Mouse (Mus musculus) left cerebral cortex, postnatal 10 days (tissue): ENCODE measurements around the gene Lime1. TPM values are rescaled to one million over a fixed set of nuclear protein-coding genes. Genes with fewer than 3 reads are reported as not detected.

Source experiments
- total RNA-seq, 2 experiments: library from RNA; stranded (reverse); gene quantifications; 2 replicates each; pipeline ENCODE4 v1.2.3; 2021

The Lime1 gene
- total RNA-seq, 2 experiments from 2014 or later = 30.1 to 32.9 TPM

Other genes with a start within 250 kb of the Lime1 start
- 100 to 1,000 TPM; 178 to 181 TPM for gene Kcnq2, start 244.8 kb upstream of the Lime1 start, total RNA-seq
- 100 to 1,000 TPM; 898 to 906 TPM for gene Eef1a2, start 223.1 kb upstream of the Lime1 start, total RNA-seq
- 100 to 1,000 TPM; 111 to 117 TPM for gene Ppdpf, start 192.8 kb upstream of the Lime1 start, total RNA-seq
- not detected for gene Ptk6, start 177.3 kb upstream of the Lime1 start, total RNA-seq
- under 1 TPM; 0.21 to 0.22 TPM for gene Srms, start 166.9 kb upstream of the Lime1 start, total RNA-seq
- not detected for gene Fndc11, start 160.1 kb upstream of the Lime1 start, total RNA-seq
- gene Helz2, start 138.1 kb upstream of the Lime1 start, total RNA-seq = 1 to 10 TPM; 1.4 to 1.7 TPM
- gene Gmeb2, start 92.0 kb upstream of the Lime1 start, total RNA-seq = 10 to 100 TPM; 15.5 to 17.6 TPM
- gene Stmn3, start 65.6 kb upstream of the Lime1 start, total RNA-seq = 1,000 to 10,000 TPM; 1,052 to 1,067 TPM
- 10 to 100 TPM; 41.1 to 46.6 TPM for gene Rtel1, start 60.3 kb upstream of the Lime1 start, total RNA-seq
- 10 to 100 TPM; 55.9 to 60.5 TPM for gene Zgpat, start 15.2 kb upstream of the Lime1 start, total RNA-seq
- gene Arfrp1, start 14.7 kb upstream of the Lime1 start, total RNA-seq = 10 to 100 TPM; 39.8 to 44.2 TPM
- gene Zbtb46, start 79.3 kb downstream of the Lime1 start, total RNA-seq = 10 to 100 TPM; 17.1 to 19.9 TPM
- not detected for gene Abhd16b, start 113.1 kb downstream of the Lime1 start, total RNA-seq
- 10 to 100 TPM; 75.5 to 77.2 TPM for gene Tpd52l2, start 117.1 kb downstream of the Lime1 start, total RNA-seq
- 100 to 1,000 TPM; 320 to 333 TPM for gene Dnajc5, start 140.4 kb downstream of the Lime1 start, total RNA-seq
- gene Uckl1, start 204.8 kb downstream of the Lime1 start, total RNA-seq = 10 to 100 TPM; 34.7 to 53.6 TPM
- gene Prpf6, start 211.8 kb downstream of the Lime1 start, total RNA-seq = 10 to 100 TPM; 44.9 to 48.8 TPM
- gene Zfp512b, start 212.7 kb downstream of the Lime1 start, total RNA-seq = 100 to 1,000 TPM; 139 to 152 TPM
- 10 to 100 TPM; 27.1 to 28.8 TPM for gene Samd10, start 219.1 kb downstream of the Lime1 start, total RNA-seq